Mouse (Mus musculus) induced T-regulatory cell, adult 2 months (primary cell): ENCODE results near the gene Crhr1.
A peak's percentile ranks its signal among the peaks of the same experiment; 100 is the strongest.
"Not testable (repeated sequence)": the region's sequence is repeated elsewhere in the genome, so short reads cannot be mapped to it uniquely, and the experiment has no call there.

Source experiments
- DNase-seq: peaks from one replicate; pipeline ENCODE4 v3.0.0-alpha.2; 2012; ENCODE audit warnings: low read depth

The Crhr1 gene

DNA sequence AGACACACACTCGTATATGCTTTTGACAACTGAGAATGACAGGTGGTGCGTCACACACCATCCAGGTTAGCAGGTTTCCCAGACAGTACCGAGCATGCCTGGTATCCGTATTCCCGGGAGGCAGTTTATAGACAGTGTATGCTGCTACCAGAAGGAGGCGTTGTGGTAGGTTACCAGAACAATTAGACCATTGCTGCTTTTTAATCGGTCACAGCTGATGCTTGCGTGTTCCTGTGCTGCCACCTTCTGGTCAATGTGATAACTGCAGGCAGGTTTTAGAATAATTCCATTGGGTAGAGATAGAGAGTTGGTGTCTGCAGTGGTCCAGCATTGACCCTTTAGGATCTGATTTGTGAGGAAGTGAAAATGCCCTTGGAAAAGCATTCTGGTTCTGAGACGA, 63.1 kb downstream of the Crhr1 start:
- peak; percentile 79 for DNase-seq

- DNase-seq, result peak; percentile 18
Measured at GRCm38 (mm10) chr11:104197861-104198260, 65.2 kb downstream of the Crhr1 start.

DNA sequence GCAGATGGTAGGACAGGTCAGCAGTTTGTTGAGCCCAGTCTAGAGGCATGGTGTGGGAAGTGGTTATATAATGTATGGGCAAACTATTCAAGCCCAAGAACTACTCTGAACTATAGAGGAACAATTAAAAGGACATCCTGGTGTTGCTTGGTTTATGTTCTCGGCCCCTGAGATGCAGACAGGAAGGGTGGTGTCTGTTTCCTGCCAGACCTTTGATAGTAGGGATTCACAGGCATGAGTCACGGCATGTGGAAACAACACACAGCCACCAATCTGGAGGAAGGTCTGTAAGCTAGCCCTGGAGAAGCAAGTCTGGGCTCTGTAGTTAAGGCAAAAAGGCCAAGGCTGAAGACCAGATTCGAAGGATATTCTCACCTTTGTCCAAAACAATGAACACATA, 70.6 kb downstream of the Crhr1 start:
- DNase-seq, result no peak

GRCm38 (mm10) chr11:104206573-104206972, 73.9 kb downstream of the Crhr1 start:
- DNase-seq, result no peak

DNA sequence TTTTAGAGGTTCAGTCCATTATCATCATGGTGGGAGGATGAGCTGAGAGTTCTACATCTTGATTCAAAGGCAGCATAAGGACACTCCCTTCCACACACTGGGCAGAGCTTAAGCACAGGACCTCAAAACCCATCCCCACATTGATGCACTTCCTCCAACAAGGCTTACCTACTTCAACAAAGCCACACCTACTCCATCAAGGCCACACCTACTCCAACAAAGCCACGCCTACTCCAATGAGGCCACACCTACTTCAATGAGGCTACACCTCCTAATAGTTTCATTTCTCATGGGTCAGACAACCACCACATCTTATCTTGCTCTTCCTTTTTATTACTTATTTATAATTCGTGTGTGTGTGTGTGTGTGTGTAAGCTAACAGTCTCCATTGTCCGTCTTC, 76.4 kb downstream of the Crhr1 start:
- no peak for DNase-seq

GRCm38 (mm10) chr11:104211251-104211650, 78.6 kb downstream of the Crhr1 start:
- no peak for DNase-seq

DNA sequence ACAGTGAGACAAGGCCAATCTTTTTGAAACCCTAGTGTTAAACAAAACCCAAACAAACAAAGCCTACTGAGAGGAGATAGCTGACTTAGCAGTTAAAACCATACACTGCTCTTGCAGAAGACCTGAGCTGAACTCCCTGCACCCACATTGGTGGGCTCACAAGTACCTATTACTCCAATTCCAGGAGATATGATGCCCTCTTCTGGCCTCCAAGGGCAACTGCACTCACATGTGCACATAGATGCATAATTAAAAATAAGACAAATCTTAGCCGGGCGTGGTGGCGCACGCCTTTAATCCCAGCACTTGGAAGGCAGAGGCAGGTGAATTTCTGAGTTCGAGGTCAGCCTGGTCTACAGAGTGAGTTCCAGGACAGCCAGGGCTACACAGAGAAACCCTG, 81.5 kb downstream of the Crhr1 start:
- not testable (repeated sequence) for DNase-seq

GRCm38 (mm10) chr11:104218075-104218474, 85.4 kb downstream of the Crhr1 start:
- DNase-seq, result no peak

GRCm38 (mm10) chr11:104220291-104220690, 87.6 kb downstream of the Crhr1 start:
- no peak for DNase-seq

- DNase-seq, result no peak
Measured at GRCm38 (mm10) chr11:104221751-104222150, 89.1 kb downstream of the Crhr1 start.

- DNase-seq, result no peak
Measured at GRCm38 (mm10) chr11:104223301-104223700, 90.6 kb downstream of the Crhr1 start.
